Mouse (Mus musculus) spleen, adult 2 months (tissue): ENCODE measurements around the gene Tspo2.

Experiments used
- CTCF ChIP-seq: fragments of 200-500 bp; IDR thresholded peaks from 2 replicates; pipeline ENCODE4 v1.5.1; 2011; ENCODE audit warnings: mild to moderate bottlenecking, inconsistent platforms; ENCODE audit not compliant: insufficient read depth, insufficient read length, insufficient replicate concordance; ENCODE audit errors: extremely low read depth
- POLR2A ChIP-seq: fragments of 200-500 bp; IDR thresholded peaks from 2 replicates; pipeline ENCODE4 v1.6.1; 2011; ENCODE audit warnings: low read depth, low read length, inconsistent platforms

- no peak for TF ChIP-seq POLR2A
- TF ChIP-seq CTCF = no peak
These were observed 20.9 kb downstream of the Tspo2 start for GRCm38 (mm10) chr17:48430394-48430793.
